Mouse (Mus musculus) gastrocnemius, postnatal 14 days (tissue): Measurements from ENCODE around the gene Mbnl1. TPM values are rescaled to one million over a fixed set of nuclear protein-coding genes. Genes with fewer than 3 reads are reported as not detected.

Experiments
- DNase-seq: peaks from one replicate; pipeline ENCODE4 v3.0.0; 2021; ENCODE audit warnings: mixed read lengths
- intact Hi-C: fragments of 180-260 bp; cut with DNase I; formaldehyde crosslinking; loops from one replicate; pipeline ENCODE4 v1.15.1; 2025; ENCODE audit warnings: low total_unique reads
- total RNA-seq, 2 experiments: library from RNA; stranded (reverse); gene quantifications; 2 replicates each; pipeline ENCODE4 v1.2.3; 2021

The Mbnl1 gene
- total RNA-seq, 2 experiments from 2014 or later, result 280 to 319 TPM

- intact Hi-C loops, result no loop called here
- no peak for DNase-seq
Measured at GRCm38 (mm10) chr3:60587149-60587548, 114.5 kb downstream of the Mbnl1 start.

- intact Hi-C loops, result no loop called here
- peak; percentile 19 for DNase-seq
Measured at GRCm38 (mm10) chr3:60589361-60589760, 116.7 kb downstream of the Mbnl1 start.

- no peak for DNase-seq
- intact Hi-C loops, result no loop called here
Measured at GRCm38 (mm10) chr3:60595606-60596005, 123.0 kb downstream of the Mbnl1 start.

- intact Hi-C loops, result no loop called here
- DNase-seq, result no peak
Measured at GRCm38 (mm10) chr3:60596985-60597384, 124.4 kb downstream of the Mbnl1 start.

- intact Hi-C loops, result no loop called here
Measured at GRCm38 (mm10) chr3:60601686-60602085, 129.1 kb downstream of the Mbnl1 start.

GRCm38 (mm10) chr3:60602923-60603549 lies 130.4 kb downstream of the Mbnl1 start:
- intact Hi-C loops, result no loop called here
- DNase-seq, result no peak

More at GRCm38 (mm10) chr3:60601686-60602085, 129.1 kb downstream of the Mbnl1 start:
- peak; percentile 61 for DNase-seq

GRCm38 (mm10) chr3:60603637-60604036 lies 131.0 kb downstream of the Mbnl1 start:
- no peak for DNase-seq
- intact Hi-C loops, result no loop called here

- DNase-seq, result no peak
- intact Hi-C loops, result no loop called here
Measured at GRCm38 (mm10) chr3:60604205-60604604, 131.6 kb downstream of the Mbnl1 start.

- intact Hi-C loops, result no loop called here
- no peak for DNase-seq
Measured at GRCm38 (mm10) chr3:60608952-60609403, 136.3 kb downstream of the Mbnl1 start.

- peak; percentile 50 for DNase-seq
- intact Hi-C loops, result no loop called here
Measured at GRCm38 (mm10) chr3:60611839-60612238, 139.2 kb downstream of the Mbnl1 start.

GRCm38 (mm10) chr3:60613121-60613520 lies 140.5 kb downstream of the Mbnl1 start:
- DNase-seq, result no peak
- intact Hi-C loops, result no loop called here

- intact Hi-C loops, result no loop called here
- no peak for DNase-seq
Measured at GRCm38 (mm10) chr3:60614516-60614915, 141.9 kb downstream of the Mbnl1 start.

GRCm38 (mm10) chr3:60615057-60615606 lies 142.5 kb downstream of the Mbnl1 start:
- no peak for DNase-seq
- intact Hi-C loops, result no loop called here

- DNase-seq, result no peak
- intact Hi-C loops, result no loop called here
Measured at GRCm38 (mm10) chr3:60615615-60616014, 143.0 kb downstream of the Mbnl1 start.

- no peak for DNase-seq
- intact Hi-C loops, result no loop called here
Measured at GRCm38 (mm10) chr3:60616147-60616546, 143.5 kb downstream of the Mbnl1 start.

- intact Hi-C loops, result no loop called here
Measured at GRCm38 (mm10) chr3:60617643-60618042, 145.0 kb downstream of the Mbnl1 start.

GRCm38 (mm10) chr3:60620236-60620635 lies 147.6 kb downstream of the Mbnl1 start:
- intact Hi-C loops, result no loop called here

More at GRCm38 (mm10) chr3:60617643-60618042, 145.0 kb downstream of the Mbnl1 start:
- no peak for DNase-seq

GRCm38 (mm10) chr3:60631183-60631582 lies 158.6 kb downstream of the Mbnl1 start:
- intact Hi-C loops, result no loop called here

More at GRCm38 (mm10) chr3:60620236-60620635, 147.6 kb downstream of the Mbnl1 start:
- DNase-seq, result no peak

GRCm38 (mm10) chr3:60631754-60632153 lies 159.1 kb downstream of the Mbnl1 start:
- intact Hi-C loops, result no loop called here
- no peak for DNase-seq

More at GRCm38 (mm10) chr3:60631183-60631582, 158.6 kb downstream of the Mbnl1 start:
- DNase-seq, result no peak

GRCm38 (mm10) chr3:60632796-60633466 lies 160.3 kb downstream of the Mbnl1 start:
- no peak for DNase-seq
- intact Hi-C loops, result no loop called here

- intact Hi-C loops, result no loop called here
- DNase-seq, result no peak
Measured at GRCm38 (mm10) chr3:60638530-60638929, 165.9 kb downstream of the Mbnl1 start.
